Mouse (Mus musculus) small intestine, adult 2 months (tissue): ENCODE data around the gene Polr2b. TPM values are rescaled to one million over a fixed set of nuclear protein-coding genes. Genes with fewer than 3 reads are reported as not detected.

ENCODE experiments used
- H3K27ac ChIP-seq: fragments of 200-500 bp; 2 replicates; pipeline ENCODE4 v1.5.1; 2012; ENCODE audit warnings: low read depth, low read length, control low read depth, inconsistent platforms; ENCODE audit not compliant: insufficient read depth
- H3K27me3 ChIP-seq: fragments of 200-500 bp; 2 replicates; pipeline ENCODE4 v1.6.1; 2012; ENCODE audit warnings: mild to moderate bottlenecking, moderate library complexity, low read length, inconsistent platforms; ENCODE audit not compliant: control insufficient read depth, insufficient read depth
- H3K36me3 ChIP-seq: fragments of 200-500 bp; 2 replicates; pipeline ENCODE4 v1.6.1; 2012; ENCODE audit warnings: mild to moderate bottlenecking, low read length, control low read depth, inconsistent platforms; ENCODE audit not compliant: control insufficient read depth, insufficient read depth
- H3K4me1 ChIP-seq: fragments of 200-500 bp; 2 replicates; pipeline ENCODE4 v1.6.1; 2012; ENCODE audit warnings: low read length, inconsistent platforms, mixed read lengths; ENCODE audit not compliant: control insufficient read depth, insufficient read depth, insufficient read length
- H3K4me3 ChIP-seq: fragments of 200-500 bp; 2 replicates; pipeline ENCODE4 v1.5.1; 2012; ENCODE audit warnings: low read depth, mild to moderate bottlenecking, control low read depth, inconsistent platforms, low read length, moderate library complexity
- CTCF ChIP-seq: fragments of 200-500 bp; IDR thresholded peaks from 2 replicates; pipeline ENCODE4 v1.5.1; 2012; ENCODE audit warnings: low read depth, mild to moderate bottlenecking, control low read depth, inconsistent platforms, low read length, moderate library complexity, mixed read lengths; ENCODE audit not compliant: insufficient replicate concordance, insufficient read length; ENCODE audit errors: extremely low read depth
- POLR2A ChIP-seq: fragments of 200-500 bp; IDR thresholded peaks from 2 replicates; pipeline ENCODE4 v1.6.1; 2012; ENCODE audit warnings: low read depth, mild to moderate bottlenecking, control low read depth, inconsistent platforms, low read length, moderate library complexity
- WGBS: fragments of 180-500 bp; shearing (Covaris S2); methylation state at CpG from one replicate; pipeline ENCODE4 v1.1.7; 2018; 5-methylcytosine and 5-hydroxymethylcytosine counted together
- polyA plus RNA-seq: library from polyadenylated mRNA; depleted of rRNA; stranded (reverse); fragments of >200 nt; gene quantifications from 2 replicates; pipeline ENCODE4 v1.2.3, GENCODE M21; 2012; rRNA removed

Gene Polr2b
- polyA plus RNA-seq, 1 experiment = 7.6 TPM

DNA sequence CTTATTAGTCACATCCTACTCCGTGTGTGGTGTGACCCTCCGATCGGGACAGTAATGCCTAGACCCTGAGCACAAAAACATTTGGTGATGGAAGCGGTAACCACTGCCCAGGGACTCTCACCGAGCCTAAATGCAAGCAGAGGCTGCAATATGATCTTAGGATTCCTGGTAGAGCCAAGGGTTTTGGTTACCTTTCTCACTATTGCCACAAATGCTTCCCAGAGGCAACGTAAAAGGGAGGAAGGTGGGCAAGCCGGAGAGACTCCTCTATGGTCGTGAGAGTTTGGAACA is 77.4 kb downstream of the Polr2b start:
- H3K27ac ChIP-seq = peak overlapping the region; percentile 63
- no peaks in the 10 kb centered on the region for H3K27me3 ChIP-seq
- H3K4me1 ChIP-seq = peaks cover 9% of the 10 kb centered on the region; the same call in 1 of the 2 replicates
- H3K36me3 ChIP-seq = no peaks in the 10 kb centered on the region
- H3K4me3 ChIP-seq = no peak overlapping the region
- TF ChIP-seq CTCF = no peak
- no peak for TF ChIP-seq POLR2A
- WGBS = 74% methylated on average over 8 of the region's 8 CpGs

DNA sequence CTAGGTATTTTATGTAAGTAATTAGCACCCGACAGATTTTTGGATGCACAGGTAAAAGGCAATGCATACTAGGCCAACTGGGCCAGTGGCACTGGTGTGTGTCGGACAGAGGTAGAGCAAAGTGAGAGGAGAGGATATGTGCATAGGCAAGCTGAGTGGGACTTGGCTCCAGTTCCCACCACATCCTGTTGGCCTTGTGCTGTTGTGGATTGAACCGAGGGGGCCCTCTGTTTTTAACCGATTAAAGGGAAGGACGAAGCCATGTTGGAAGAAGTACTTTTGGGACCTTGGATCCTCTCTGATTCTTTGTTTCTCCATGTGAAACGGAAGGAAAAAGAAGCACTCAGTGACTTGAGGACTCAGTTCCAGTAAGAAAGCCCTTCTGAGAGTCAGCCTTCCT is 78.4 kb downstream of the Polr2b start:
- Histone ChIP-seq H3K27ac (no peak overlapping the region), H3K36me3 (no peaks in the 10 kb centered on the region), H3K4me3 (no peak overlapping the region), H3K27me3 (no peaks in the 10 kb centered on the region), H3K4me1 (peaks cover 9% of the 10 kb centered on the region; the same call in 1 of the 2 replicates)
- no peak for TF ChIP-seq POLR2A
- TF ChIP-seq CTCF = no peak
- WGBS = 79% methylated on average over 6 of the region's 6 CpGs

DNA sequence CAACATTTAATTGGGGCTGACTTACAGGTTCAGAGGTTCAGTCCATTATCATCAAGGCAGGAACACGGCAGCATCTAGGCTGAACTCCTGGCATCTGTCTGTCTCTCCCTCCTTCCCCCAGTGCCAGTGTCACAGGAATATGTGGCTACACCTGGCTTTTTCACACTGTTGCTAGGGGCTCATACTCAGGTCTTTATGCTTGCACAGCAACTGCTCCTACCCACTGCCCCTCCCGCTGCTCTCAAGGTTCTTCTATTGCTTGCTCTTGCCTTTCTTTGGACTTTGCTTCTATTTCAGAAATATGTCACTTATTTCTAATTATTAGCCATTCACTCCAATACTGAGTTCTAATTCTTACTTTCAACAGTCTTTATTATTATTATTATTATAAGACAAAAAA is 80.3 kb downstream of the Polr2b start:
- TF ChIP-seq POLR2A (no peak), CTCF (no peak)
- Histone ChIP-seq H3K4me3 (no peak overlapping the region), H3K27me3 (no peaks in the 10 kb centered on the region), H3K27ac (no peak overlapping the region), H3K4me1 (peaks cover 3% of the 10 kb centered on the region; the same call in 1 of the 2 replicates), H3K36me3 (no peaks in the 10 kb centered on the region)
- WGBS = 36% methylated on average over 2 of the region's 2 CpGs

GRCm38 (mm10) chr5:77393094-77393619 is 83.2 kb downstream of the Polr2b start:
- 73% methylated on average over 10 of the region's 10 CpGs for WGBS
- H3K27me3 ChIP-seq = no peaks in the 10 kb centered on the region
- no peaks in the 10 kb centered on the region; the same call in 1 of the 2 replicates for H3K4me1 ChIP-seq
- H3K4me3 ChIP-seq = no peak overlapping the region
- no peak overlapping the region for H3K27ac ChIP-seq
- H3K36me3 ChIP-seq = no peaks in the 10 kb centered on the region
- TF ChIP-seq CTCF (no peak), POLR2A (no peak)

GRCm38 (mm10) chr5:77393990-77394618 is 84.2 kb downstream of the Polr2b start:
- TF ChIP-seq CTCF (no peak), POLR2A (no peak)

DNA sequence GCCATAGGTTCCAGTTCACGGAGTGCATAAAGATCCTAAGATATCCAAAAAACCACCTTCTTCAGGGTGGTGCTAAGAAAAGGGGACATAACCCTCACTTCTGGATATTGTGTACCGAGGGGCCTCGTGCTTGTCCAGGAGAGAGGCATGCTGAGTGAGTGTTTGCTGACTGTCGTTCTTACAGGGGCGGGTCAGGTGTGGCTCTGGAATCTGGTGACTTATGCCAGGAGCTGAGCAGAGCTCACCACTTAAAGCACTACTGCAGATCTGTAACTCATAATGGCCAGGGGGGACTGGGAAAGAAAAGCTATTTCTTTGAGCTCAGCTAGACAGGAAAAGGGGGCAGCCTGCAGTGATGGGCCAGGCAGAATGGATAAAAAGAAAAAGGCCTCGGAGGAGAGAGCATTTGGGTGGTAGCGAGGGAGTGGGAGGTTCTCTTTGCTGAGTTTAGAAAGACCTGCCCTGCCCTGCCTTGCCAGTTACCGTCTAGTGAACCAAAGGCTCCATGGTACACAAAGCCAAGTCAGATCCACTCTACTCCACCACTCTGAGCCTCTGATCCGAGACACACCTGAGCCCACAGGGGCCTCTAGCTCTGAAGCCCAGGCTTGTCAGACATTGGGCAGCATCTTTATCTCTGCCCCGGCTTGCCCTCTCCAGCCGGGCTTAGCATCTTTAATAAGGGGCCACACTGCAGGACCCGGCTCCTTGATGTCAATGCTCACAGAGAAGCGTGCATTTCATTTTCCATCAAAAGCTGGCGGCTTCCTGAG is 88.5 kb downstream of the Polr2b start:
- Histone ChIP-seq H3K27me3 (no peaks in the 10 kb centered on the region), H3K36me3 (no peaks in the 10 kb centered on the region), H3K4me3 (no peak overlapping the region), H3K27ac (no peak overlapping the region), H3K4me1 (no peaks in the 10 kb centered on the region; the same call in 1 of the 2 replicates)
- no peak for TF ChIP-seq POLR2A
- 51% methylated on average over 14 of the region's 14 CpGs for WGBS

More at GRCm38 (mm10) chr5:77393990-77394618, 84.2 kb downstream of the Polr2b start:
- 67% methylated on average over 9 of the region's 9 CpGs for WGBS
- Histone ChIP-seq H3K36me3 (no peaks in the 10 kb centered on the region), H3K4me3 (no peak overlapping the region), H3K27ac (peak overlapping the region; percentile 15; the same call in 1 of the 2 replicates), H3K27me3 (no peaks in the 10 kb centered on the region), H3K4me1 (no peaks in the 10 kb centered on the region; the same call in 1 of the 2 replicates)

Other genes starting within 250 kb of the Polr2b start
- gene Hopx, start 195.0 kb upstream of the Polr2b start, polyA plus RNA-seq = 72.0 and 80.7 TPM in 2 replicates
- gene Spink2, start 98.7 kb upstream of the Polr2b start, polyA plus RNA-seq = 0.25 TPM in 1 of 2 replicates, not detected in the other
- gene Rest, start 44.7 kb upstream of the Polr2b start, polyA plus RNA-seq = 1.3 and 2.5 TPM in 2 replicates
- gene Noa1, start 63 bp upstream of the Polr2b start, polyA plus RNA-seq = 9.6 and 10.9 TPM in 2 replicates
- 664 and 1,449 TPM in 2 replicates for gene Igfbp7, start 97.9 kb downstream of the Polr2b start, polyA plus RNA-seq